Mouse (Mus musculus) c-Kit-positive CD71-positive TER-119-positive erythroid progenitor cells, embryonic 14.5 days (primary cell): ENCODE results near the gene Tet2.
"Not testable (repeated sequence)": the region's sequence is repeated elsewhere in the genome, so short reads cannot be mapped to it uniquely, and the experiment has no call there.

Source experiments
- DNase-seq: peaks from one replicate; pipeline ENCODE4 v3.0.0-alpha.2; 2013; ENCODE audit warnings: low spot score

Gene Tet2

GRCm38 (mm10) chr3:133548613-133549012 lies 3.7 kb upstream of the Tet2 start:
- no peak for DNase-seq

- DNase-seq, result no peak
Observed at GRCm38 (mm10) chr3:133546790-133547189, 1.9 kb upstream of the Tet2 start.

GRCm38 (mm10) chr3:133545304-133545666 lies 346 bp upstream of the Tet2 start:
- DNase-seq, result no peak

GRCm38 (mm10) chr3:133544131-133544550 lies 798 bp downstream of the Tet2 start:
- peak; percentile 69 for DNase-seq

GRCm38 (mm10) chr3:133543101-133544020 lies 1.6 kb downstream of the Tet2 start:
- DNase-seq, result no peak

GRCm38 (mm10) chr3:133542084-133542483 lies 2.9 kb downstream of the Tet2 start:
- no peak for DNase-seq

GRCm38 (mm10) chr3:133541000-133541399 lies 3.9 kb downstream of the Tet2 start:
- DNase-seq, result no peak

GRCm38 (mm10) chr3:133539991-133540390 lies 4.9 kb downstream of the Tet2 start:
- no peak for DNase-seq

- DNase-seq, result not testable (repeated sequence)
Observed at GRCm38 (mm10) chr3:133538499-133538898, 6.4 kb downstream of the Tet2 start.

- DNase-seq, result no peak
Observed at GRCm38 (mm10) chr3:133535644-133536043, 9.3 kb downstream of the Tet2 start.

GRCm38 (mm10) chr3:133534066-133534465 lies 10.9 kb downstream of the Tet2 start:
- DNase-seq, result no peak

GRCm38 (mm10) chr3:133533272-133533995 lies 11.5 kb downstream of the Tet2 start:
- DNase-seq, result no peak

GRCm38 (mm10) chr3:133532806-133533205 lies 12.1 kb downstream of the Tet2 start:
- DNase-seq, result no peak

GRCm38 (mm10) chr3:133532252-133532651 lies 12.7 kb downstream of the Tet2 start:
- DNase-seq, result no peak

- no peak for DNase-seq
Observed at GRCm38 (mm10) chr3:133531101-133531500, 13.8 kb downstream of the Tet2 start.

GRCm38 (mm10) chr3:133530664-133531063 lies 14.3 kb downstream of the Tet2 start:
- no peak for DNase-seq

GRCm38 (mm10) chr3:133526119-133526723 lies 18.7 kb downstream of the Tet2 start:
- DNase-seq, result no peak

- no peak for DNase-seq
Observed at GRCm38 (mm10) chr3:133525578-133525977, 19.4 kb downstream of the Tet2 start.

GRCm38 (mm10) chr3:133524341-133525050 lies 20.4 kb downstream of the Tet2 start:
- no peak for DNase-seq

- DNase-seq, result no peak
Observed at GRCm38 (mm10) chr3:133523191-133523590, 21.7 kb downstream of the Tet2 start.

- DNase-seq, result no peak
Observed at GRCm38 (mm10) chr3:133522289-133522688, 22.6 kb downstream of the Tet2 start.

- DNase-seq, result no peak
Observed at GRCm38 (mm10) chr3:133518801-133519200, 26.1 kb downstream of the Tet2 start.
